Mouse (Mus musculus): ENCODE results near the gene Ppfibp1.

- TF ChIP-seq POLR2A (IDR thresholded peaks at IDR 0.05; ENCODE audit: extremely low read depth, insufficient read depth, low read length) (no peak), CTCF (IDR thresholded peaks at IDR 0.05; ENCODE audit: extremely low read depth, insufficient read depth, low read length) (no peak)
These were observed 173.3 kb downstream of the Ppfibp1 start for GRCm38 (mm10) chr6:147061630-147062029.

Data from cortical plate, adult 2 months (tissue).